Mouse (Mus musculus) embryonic facial prominence, embryonic 14.5 days (tissue): ENCODE measurements around the gene Actr10. TPM values are rescaled to one million over a fixed set of nuclear protein-coding genes. Genes with fewer than 3 reads are reported as not detected.

Experiments
- ATAC-seq: fragments of 200-750 bp; cut with Nextera tagmentation; 2 replicates; pipeline ENCODE4 v1.8.0; 2017; ENCODE audit warnings: low read depth, moderate number of reproducible peaks, moderate TSS enrichment
- DNase-seq: peaks from one replicate; pipeline ENCODE4 v3.0.0-alpha.2; 2015; ENCODE audit warnings: low spot score
- H3K27ac ChIP-seq: fragments of 300-500 bp; sonication (generic); replicated peaks from 2 replicates; pipeline ENCODE4 v1.5.1; 2014; ENCODE audit warnings: low read depth, mild to moderate bottlenecking, low read length, moderate library complexity
- H3K27me3 ChIP-seq: fragments of 300-500 bp; sonication (generic); replicated peaks from 2 replicates; pipeline ENCODE4 v1.6.1; 2014; ENCODE audit warnings: low read length; ENCODE audit not compliant: control insufficient read depth, insufficient read depth
- H3K36me3 ChIP-seq: fragments of 300-500 bp; sonication (generic); 2 replicates; pipeline ENCODE4 v1.6.1; 2014; ENCODE audit warnings: low read length, mixed read lengths; ENCODE audit not compliant: control insufficient read depth, insufficient read depth
- H3K4me1 ChIP-seq: fragments of 300-500 bp; sonication (generic); 2 replicates; pipeline ENCODE4 v1.6.1; 2014; ENCODE audit warnings: antibody characterized with exemption, low read length; ENCODE audit not compliant: control insufficient read depth, insufficient read depth
- H3K4me2 ChIP-seq: fragments of 300-500 bp; sonication (generic); 2 replicates; pipeline ENCODE4 v1.6.1; 2014; ENCODE audit warnings: low read depth, mild to moderate bottlenecking, low read length, moderate library complexity, mixed read lengths
- H3K4me3 ChIP-seq: fragments of 300-500 bp; sonication (generic); 2 replicates; pipeline ENCODE4 v1.5.1; 2014; ENCODE audit warnings: low read depth, mild to moderate bottlenecking, low read length
- H3K9ac ChIP-seq: fragments of 300-500 bp; sonication (generic); 2 replicates; pipeline ENCODE4 v1.6.1; 2014; ENCODE audit warnings: low read depth, mild to moderate bottlenecking, low read length, moderate library complexity, mixed read lengths
- H3K9me3 ChIP-seq: fragments of 300-500 bp; sonication (generic); 2 replicates; pipeline ENCODE4 v1.6.1; 2016; ENCODE audit warnings: low read length; ENCODE audit not compliant: control insufficient read depth
- whole genome bisulfite sequencing: fragments of 180-500 bp; shearing (Covaris S2); extraction: QIAGEN DNeasy Blood & Tissue Kit; methylation state at CpG from one replicate; pipeline ENCODE4 v1.1.7; 2014; 5-methylcytosine and 5-hydroxymethylcytosine counted together
- polyA plus RNA-seq: library from polyadenylated mRNA; unstranded; fragments of >200 nt; fragmentation: Nextera tagmentation; extraction: Ambion mirVana; gene quantifications from 2 replicates; pipeline ENCODE4 v1.2.1, GENCODE M21; 2014

Gene Actr10
- polyA plus RNA-seq, 1 experiment from 2014 or later = 269 TPM

DNA sequence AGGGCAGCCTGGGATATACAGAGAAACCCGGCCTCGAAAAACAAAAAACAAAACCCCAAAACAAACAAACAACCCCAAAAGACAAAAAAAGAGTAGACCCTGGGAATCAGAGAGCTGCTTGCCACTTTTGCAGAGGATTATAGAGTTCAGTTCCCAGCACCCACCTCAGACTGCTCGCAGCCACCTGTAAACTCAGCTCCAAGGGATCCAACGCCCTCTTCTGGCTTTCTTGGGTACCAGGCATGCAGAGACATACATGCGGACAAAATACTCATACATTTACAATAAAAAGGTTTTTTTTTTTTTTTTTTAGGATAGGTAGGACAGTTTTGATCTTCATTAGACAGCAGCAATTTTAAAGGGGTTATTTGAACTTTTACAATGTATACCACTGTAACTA, 59.6 kb downstream of the Actr10 start:
- Histone ChIP-seq H3K9me3 (no peaks in the 10 kb centered on the region), H3K4me1 (no peaks in the 10 kb centered on the region), H3K27me3 (no peaks in the 10 kb centered on the region), H3K4me2 (no peak overlapping the region), H3K9ac (no peak overlapping the region), H3K27ac (no peak overlapping the region), H3K4me3 (no peak overlapping the region), H3K36me3 (peaks cover 54% of the 10 kb centered on the region)
- DNase-seq (no peak), ATAC-seq (no peak)
- WGBS = 94% methylated on average over 5 of the region's 5 CpGs

DNA sequence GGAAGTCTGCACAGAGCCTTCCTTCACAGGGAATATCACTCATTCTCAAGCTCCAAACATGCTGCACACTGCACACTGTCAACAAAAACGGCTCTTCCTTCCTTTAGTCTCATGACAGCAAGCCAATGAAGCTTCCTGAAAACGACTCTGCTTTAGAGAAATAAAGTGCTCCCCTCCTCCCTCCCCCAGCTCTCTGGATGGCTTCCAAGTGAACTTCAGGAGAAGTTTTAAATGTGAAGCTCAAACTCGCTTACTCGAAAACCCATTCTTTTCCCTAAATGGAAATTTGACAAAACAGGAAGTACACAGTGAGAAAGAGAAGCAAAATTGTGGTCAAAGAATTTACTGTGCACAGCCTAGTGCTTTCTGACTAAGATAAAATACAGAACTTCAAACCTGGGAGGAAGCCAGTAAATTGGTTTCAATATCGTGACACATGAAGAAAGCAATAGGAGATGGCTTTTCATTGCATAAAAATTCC, 61.8 kb downstream of the Actr10 start:
- DNase-seq (peak; percentile 82), ATAC-seq (0 out of 2 replicates have a peak, but pooled peaks have one; percentile 33)

DNA sequence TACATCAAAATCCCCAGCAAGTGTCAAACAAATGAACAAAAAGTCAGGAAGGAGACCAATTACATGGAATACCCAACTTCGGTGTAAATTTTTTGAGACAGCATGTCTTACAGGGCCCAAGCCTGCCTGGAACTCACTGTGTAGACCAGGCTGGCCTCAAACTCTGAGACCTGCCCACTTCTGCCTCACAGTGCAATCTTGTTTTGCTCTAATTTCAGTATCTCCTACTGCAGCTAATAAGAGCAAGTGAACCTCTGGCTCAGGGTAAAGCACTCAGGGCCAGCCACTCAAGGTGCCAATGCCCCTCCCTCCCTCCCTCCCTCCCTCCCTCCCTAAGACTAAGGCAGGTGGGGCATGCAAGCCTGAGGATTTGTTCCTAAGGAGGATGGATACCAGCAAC, 62.7 kb downstream of the Actr10 start:
- H3K27ac ChIP-seq = no peak overlapping the region
- 86% methylated on average over 1 of the region's 1 CpGs for WGBS
- H3K4me2 ChIP-seq = no peak overlapping the region
- no peaks in the 10 kb centered on the region for H3K27me3 ChIP-seq
- H3K9ac ChIP-seq = no peak overlapping the region
- no peaks in the 10 kb centered on the region for H3K4me1 ChIP-seq
- 0 out of 2 replicates have a peak, but pooled peaks have one; percentile 15 for ATAC-seq
- H3K9me3 ChIP-seq = no peaks in the 10 kb centered on the region
- no peak for DNase-seq
- H3K36me3 ChIP-seq = peaks cover 54% of the 10 kb centered on the region
- H3K4me3 ChIP-seq = no peak overlapping the region

More for the DNA sequence above, 61.8 kb downstream of the Actr10 start:
- H3K9ac ChIP-seq = no peak overlapping the region
- peaks cover 53% of the 10 kb centered on the region for H3K36me3 ChIP-seq
- no peak overlapping the region for H3K4me3 ChIP-seq
- WGBS = 40% methylated on average over 5 of the region's 5 CpGs
- no peaks in the 10 kb centered on the region for H3K4me1 ChIP-seq
- no peak overlapping the region for H3K4me2 ChIP-seq
- H3K27ac ChIP-seq = peak overlapping the region; percentile 40
- no peaks in the 10 kb centered on the region for H3K9me3 ChIP-seq
- H3K27me3 ChIP-seq = no peaks in the 10 kb centered on the region

DNA sequence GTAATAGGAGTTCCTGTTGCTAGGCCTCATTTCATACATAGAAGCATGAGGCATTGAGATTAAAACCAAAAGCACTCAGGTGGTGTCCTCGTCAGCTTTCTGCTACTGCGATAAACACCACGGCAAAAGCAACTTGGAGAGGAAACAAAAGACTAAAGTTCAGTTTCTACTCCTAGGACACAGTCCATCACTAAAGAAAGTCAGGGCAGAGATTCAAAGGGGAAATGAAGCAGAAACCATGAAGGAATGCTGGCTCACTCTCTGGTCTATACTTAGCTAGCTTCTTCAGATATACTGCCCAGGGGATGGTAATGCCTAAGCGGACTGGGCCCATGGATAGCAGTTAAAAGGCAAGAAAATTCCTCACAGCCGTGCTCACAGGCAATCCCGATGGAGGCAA, 63.8 kb downstream of the Actr10 start:
- DNase-seq (no peak), ATAC-seq (no peak)
- Histone ChIP-seq H3K27ac (peak overlapping the region; percentile 55; the same call in 1 of the 2 replicates), H3K4me1 (no peaks in the 10 kb centered on the region), H3K9me3 (no peaks in the 10 kb centered on the region), H3K4me3 (no peak overlapping the region), H3K9ac (no peak overlapping the region), H3K27me3 (no peaks in the 10 kb centered on the region), H3K36me3 (peaks cover 54% of the 10 kb centered on the region), H3K4me2 (no peak overlapping the region)
- 71% methylated on average over 6 of the region's 6 CpGs for WGBS

DNA sequence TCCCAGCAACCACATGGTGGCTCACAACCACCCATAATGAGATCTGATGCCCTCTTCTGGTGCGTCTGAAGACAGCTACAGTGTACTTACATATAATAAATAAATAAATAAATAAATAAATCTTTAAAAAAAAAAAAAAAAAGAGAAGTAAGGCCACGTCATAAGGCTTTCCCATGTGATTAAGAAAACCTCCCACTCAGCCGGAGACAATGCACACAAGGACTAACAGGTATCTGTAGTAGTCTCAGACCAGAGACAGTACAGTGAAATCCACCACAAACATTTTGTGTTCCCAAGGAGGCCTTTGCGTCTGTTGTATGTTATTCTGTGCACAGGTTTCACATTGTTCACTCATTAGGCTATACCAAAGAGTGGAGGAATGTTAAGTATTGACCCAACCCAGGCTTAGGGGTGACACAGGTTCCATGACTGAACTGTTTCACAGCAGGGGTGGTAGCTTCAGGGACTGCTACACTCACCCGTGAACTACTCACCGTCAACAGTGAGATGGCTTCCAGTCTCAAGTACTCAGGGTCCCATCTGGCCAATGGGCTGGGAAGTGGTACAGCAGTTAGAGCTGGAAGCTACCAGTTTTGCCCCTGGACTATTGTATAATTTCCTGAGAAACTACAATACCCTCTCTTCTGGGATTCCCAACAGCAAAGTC, 66.2 kb downstream of the Actr10 start:
- 93% methylated on average over 5 of the region's 6 CpGs for WGBS
- ATAC-seq = no peak

DNA sequence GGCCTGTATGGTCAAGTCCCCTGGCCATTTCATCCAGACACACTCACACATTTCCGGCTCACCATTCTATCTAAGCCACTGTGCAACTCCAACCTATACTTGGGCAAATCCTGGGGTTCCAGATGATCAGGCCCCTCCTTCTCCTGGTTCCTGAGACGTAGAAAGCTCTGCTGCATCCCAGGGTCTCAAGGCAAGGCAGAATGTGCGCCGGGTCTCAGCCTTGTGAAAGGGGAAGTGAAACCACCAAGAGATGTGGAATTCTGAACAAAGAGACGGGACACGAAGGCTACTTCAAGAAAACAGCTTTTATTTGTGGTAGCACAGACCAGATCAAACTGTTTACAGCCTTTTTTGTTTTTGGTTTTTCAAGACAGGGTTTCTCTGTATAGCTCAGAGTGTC, 68.5 kb downstream of the Actr10 start:
- DNase-seq (no peak), ATAC-seq (no peak)
- WGBS = 89% methylated on average over 6 of the region's 6 CpGs
- H3K27ac ChIP-seq = no peak overlapping the region
- no peak overlapping the region for H3K4me3 ChIP-seq
- peaks cover 82% of the 10 kb centered on the region for H3K36me3 ChIP-seq
- H3K4me2 ChIP-seq = no peak overlapping the region
- H3K27me3 ChIP-seq = no peaks in the 10 kb centered on the region
- no peak overlapping the region for H3K9ac ChIP-seq
- no peaks in the 10 kb centered on the region for H3K4me1 ChIP-seq
- H3K9me3 ChIP-seq = no peaks in the 10 kb centered on the region

More for the DNA sequence above, 66.2 kb downstream of the Actr10 start:
- no peak overlapping the region for H3K27ac ChIP-seq
- no peaks in the 10 kb centered on the region for H3K4me1 ChIP-seq
- no peak overlapping the region for H3K9ac ChIP-seq
- H3K4me2 ChIP-seq = no peak overlapping the region
- no peak overlapping the region for H3K4me3 ChIP-seq
- H3K36me3 ChIP-seq = peaks cover 63% of the 10 kb centered on the region
- DNase-seq = no peak
- no peaks in the 10 kb centered on the region for H3K9me3 ChIP-seq
- H3K27me3 ChIP-seq = no peaks in the 10 kb centered on the region

DNA sequence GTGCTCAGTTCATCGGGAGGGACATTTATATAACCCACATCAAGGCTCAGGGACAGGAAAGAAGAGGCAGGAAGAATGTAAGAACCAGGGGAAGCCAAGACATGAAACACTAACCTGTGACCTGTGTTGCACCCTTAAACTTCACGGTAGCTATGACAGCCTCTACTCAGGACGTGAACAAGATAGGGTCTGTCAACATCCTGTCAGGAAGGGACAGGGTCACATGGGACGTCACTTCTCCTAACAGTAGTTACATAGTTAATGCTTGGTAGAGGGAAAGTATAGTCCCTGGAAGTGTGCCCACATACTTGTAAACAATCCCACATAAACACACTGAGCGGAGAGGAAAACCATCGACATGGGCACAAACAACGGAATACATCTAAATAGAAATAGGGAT, 69.2 kb downstream of the Actr10 start:
- Histone ChIP-seq H3K4me3 (no peak overlapping the region), H3K36me3 (peaks cover 85% of the 10 kb centered on the region), H3K9me3 (no peaks in the 10 kb centered on the region), H3K27me3 (no peaks in the 10 kb centered on the region), H3K27ac (no peak overlapping the region), H3K4me2 (no peak overlapping the region), H3K9ac (no peak overlapping the region), H3K4me1 (no peaks in the 10 kb centered on the region)
- ATAC-seq (no peak), DNase-seq (no peak)
- WGBS = 85% methylated on average over 7 of the region's 7 CpGs

DNA sequence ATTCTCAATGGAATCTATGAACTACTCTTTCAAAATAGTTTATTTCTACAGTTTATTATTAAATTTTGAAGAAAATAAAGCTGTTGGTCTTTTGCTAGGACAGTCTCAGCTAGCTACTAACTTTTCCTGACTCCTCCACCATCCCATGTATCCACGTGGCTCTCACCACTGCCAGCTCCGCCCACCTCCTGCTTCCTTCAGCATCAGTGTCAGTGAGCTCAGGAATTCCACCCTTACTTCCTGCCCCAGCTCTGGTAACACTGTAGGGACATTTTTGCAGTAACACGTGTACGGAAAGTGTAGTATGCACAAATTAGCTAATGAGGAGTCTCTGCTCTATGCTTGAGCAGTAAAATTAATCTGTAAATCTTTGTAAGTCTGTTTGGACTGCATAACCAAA, 72.1 kb downstream of the Actr10 start:
- Histone ChIP-seq H3K4me3 (no peak overlapping the region), H3K9ac (no peak overlapping the region), H3K9me3 (no peaks in the 10 kb centered on the region), H3K36me3 (peaks cover 79% of the 10 kb centered on the region), H3K27ac (no peak overlapping the region), H3K27me3 (no peaks in the 10 kb centered on the region), H3K4me1 (peaks cover 16% of the 10 kb centered on the region), H3K4me2 (no peak overlapping the region)
- WGBS = 56% methylated on average over 4 of the region's 4 CpGs
- ATAC-seq (no peak), DNase-seq (peak; percentile 23)
